Mouse (Mus musculus) embryonic facial prominence, embryonic 13.5 days (tissue): ENCODE data around the gene Pkn2. TPM values are rescaled to one million over a fixed set of nuclear protein-coding genes. Genes with fewer than 3 reads are reported as not detected.
A peak's percentile ranks its signal among the peaks of the same experiment; 100 is the strongest.

Experiments used
- ATAC-seq: fragments of 200-750 bp; cut with Nextera tagmentation; 2 replicates; pipeline ENCODE4 v1.8.0; 2017; ENCODE audit warnings: low read depth; ENCODE audit not compliant: insufficient number of reproducible peaks, insufficient read depth, low FRiP score, low TSS enrichment
- H3K27ac ChIP-seq: fragments of 300-500 bp; sonication (generic); 2 replicates; pipeline ENCODE4 v1.5.1; 2015; ENCODE audit warnings: moderate library complexity, mild to moderate bottlenecking, inconsistent platforms
- H3K27me3 ChIP-seq: fragments of 300-500 bp; sonication (generic); 2 replicates; pipeline ENCODE4 v1.6.1; 2015; ENCODE audit warnings: mild to moderate bottlenecking, inconsistent platforms
- H3K36me3 ChIP-seq: fragments of 300-500 bp; sonication (generic); 2 replicates; pipeline ENCODE4 v1.6.1; 2015; ENCODE audit warnings: mild to moderate bottlenecking, inconsistent platforms
- H3K4me1 ChIP-seq: fragments of 300-500 bp; sonication (generic); 2 replicates; pipeline ENCODE4 v1.6.1; 2015; ENCODE audit warnings: inconsistent platforms
- H3K4me2 ChIP-seq: fragments of 300-500 bp; sonication (generic); 2 replicates; pipeline ENCODE4 v1.6.1; 2015; ENCODE audit warnings: moderate library complexity, mild to moderate bottlenecking, inconsistent platforms
- H3K4me3 ChIP-seq: fragments of 300-500 bp; sonication (generic); 2 replicates; pipeline ENCODE4 v1.5.1; 2015; ENCODE audit warnings: mild to moderate bottlenecking, inconsistent platforms
- H3K9ac ChIP-seq: fragments of 300-500 bp; sonication (generic); 2 replicates; pipeline ENCODE4 v1.6.1; 2015; ENCODE audit warnings: mild to moderate bottlenecking, inconsistent platforms
- H3K9me3 ChIP-seq: fragments of 300-500 bp; sonication (generic); 2 replicates; pipeline ENCODE4 v1.6.1; 2016; ENCODE audit warnings: inconsistent platforms
- WGBS: fragments of 180-500 bp; shearing (Covaris S2); methylation state at CpG from one replicate; pipeline ENCODE4 v1.1.7; 2015; ENCODE audit warnings: mixed read lengths; 5-methylcytosine and 5-hydroxymethylcytosine counted together
- polyA plus RNA-seq: library from polyadenylated mRNA; unstranded; fragments of >200 nt; fragmentation: Nextera tagmentation; extraction: Ambion mirVana; gene quantifications from 2 replicates; pipeline ENCODE4 v1.2.1, GENCODE M21; 2015

Pkn2 gene
- polyA plus RNA-seq, 1 experiment from 2014 or later: 50.6 TPM

DNA sequence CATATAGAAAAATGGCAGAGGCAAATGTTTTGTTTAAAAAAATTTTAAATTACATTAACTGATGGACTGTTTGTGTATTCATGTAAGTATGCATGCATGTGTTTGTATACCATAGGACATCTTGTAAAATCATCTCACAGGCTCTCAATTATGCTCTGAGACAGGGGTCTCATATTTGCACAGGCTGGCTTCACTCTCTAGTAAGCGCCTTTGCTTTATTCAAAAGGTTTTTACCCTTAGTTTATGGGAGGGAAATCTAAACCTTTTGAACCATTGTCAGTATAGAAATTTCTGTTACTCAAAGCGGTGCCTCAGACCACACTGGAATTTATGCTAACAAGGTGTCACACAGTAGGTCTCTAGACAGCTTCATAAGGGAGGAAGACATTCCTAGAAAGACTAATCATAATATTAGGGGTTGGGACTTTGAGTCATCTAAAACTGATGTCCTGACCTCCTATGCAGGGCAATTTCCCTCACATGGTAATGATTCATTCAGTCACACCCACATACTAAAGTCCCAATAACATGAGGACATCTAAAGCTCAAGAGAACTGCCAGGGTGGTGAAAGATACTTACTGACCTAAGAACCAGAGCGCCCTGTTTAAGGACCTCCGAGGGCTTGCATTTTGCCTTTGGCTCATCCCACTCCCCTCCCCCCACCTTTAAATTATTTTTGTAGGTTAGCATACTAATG, 55.2 kb downstream of the Pkn2 start:
- Histone ChIP-seq H3K4me1 (0 out of 2 replicates have a peak, but pooled peaks cover 3% of the 10 kb centered on the region), H3K4me2 (no peak overlapping the region), H3K9ac (no peak overlapping the region), H3K4me3 (no peak overlapping the region), H3K36me3 (peaks cover 34% of the 10 kb centered on the region), H3K27me3 (no peaks in the 10 kb centered on the region), H3K9me3 (no peaks in the 10 kb centered on the region), H3K27ac (no peak overlapping the region)
- WGBS: 89% methylated on average over 4 of the region's 4 CpGs
- no peak for ATAC-seq

DNA sequence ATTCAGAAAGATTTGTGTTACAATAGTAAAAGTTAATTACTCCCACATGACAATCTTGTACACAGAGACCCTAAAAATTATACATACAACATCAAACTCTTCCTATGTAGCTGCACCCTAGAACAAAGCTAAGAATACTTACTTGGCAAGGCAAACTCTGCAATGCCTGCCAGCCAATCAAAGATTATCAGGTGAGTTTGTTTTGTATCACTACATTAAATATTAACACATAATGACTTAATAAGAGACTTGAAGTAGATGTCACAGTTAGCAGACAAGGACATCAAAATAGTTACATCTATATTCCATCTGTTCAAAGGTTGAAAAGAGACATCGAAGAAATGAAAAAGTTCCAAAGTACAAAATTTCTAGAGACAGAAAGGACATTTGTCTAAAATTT, 58.2 kb downstream of the Pkn2 start:
- WGBS: 93% methylated on average over 1 of the region's 1 CpGs
- ATAC-seq: no peak

DNA sequence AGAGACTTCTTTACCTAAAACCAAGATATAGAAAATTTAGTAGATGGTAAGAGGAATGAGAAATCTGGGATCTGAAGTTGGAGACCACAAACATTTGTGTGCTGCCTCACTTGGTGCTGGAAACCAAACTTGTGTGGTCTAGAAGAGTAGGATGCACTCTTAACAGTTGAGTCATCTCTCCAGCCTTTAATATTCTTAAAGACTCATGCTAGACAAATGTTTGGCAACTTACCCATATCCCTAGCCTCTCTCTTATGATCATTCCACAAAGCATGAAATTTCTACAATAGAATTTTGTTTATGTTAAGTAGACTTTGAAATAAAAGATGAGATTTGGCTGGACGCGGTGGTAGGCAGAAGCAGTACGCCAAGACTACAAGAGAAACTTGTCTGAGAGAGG, 64.3 kb downstream of the Pkn2 start:
- no peaks in the 10 kb centered on the region for H3K4me1 ChIP-seq
- WGBS: 89% methylated on average over 3 of the region's 3 CpGs
- no peak overlapping the region for H3K27ac ChIP-seq
- H3K27me3 ChIP-seq: no peaks in the 10 kb centered on the region
- H3K9me3 ChIP-seq: no peaks in the 10 kb centered on the region
- ATAC-seq: no peak
- no peak overlapping the region for H3K4me2 ChIP-seq
- no peak overlapping the region for H3K9ac ChIP-seq
- peaks cover 28% of the 10 kb centered on the region for H3K36me3 ChIP-seq
- no peak overlapping the region for H3K4me3 ChIP-seq

More for the DNA sequence above, 58.2 kb downstream of the Pkn2 start:
- Histone ChIP-seq H3K36me3 (peaks cover 36% of the 10 kb centered on the region), H3K27me3 (no peaks in the 10 kb centered on the region), H3K27ac (no peak overlapping the region), H3K4me2 (no peak overlapping the region), H3K9ac (no peak overlapping the region), H3K4me1 (0 out of 2 replicates have a peak, but pooled peaks cover 3% of the 10 kb centered on the region), H3K4me3 (no peak overlapping the region), H3K9me3 (no peaks in the 10 kb centered on the region)

DNA sequence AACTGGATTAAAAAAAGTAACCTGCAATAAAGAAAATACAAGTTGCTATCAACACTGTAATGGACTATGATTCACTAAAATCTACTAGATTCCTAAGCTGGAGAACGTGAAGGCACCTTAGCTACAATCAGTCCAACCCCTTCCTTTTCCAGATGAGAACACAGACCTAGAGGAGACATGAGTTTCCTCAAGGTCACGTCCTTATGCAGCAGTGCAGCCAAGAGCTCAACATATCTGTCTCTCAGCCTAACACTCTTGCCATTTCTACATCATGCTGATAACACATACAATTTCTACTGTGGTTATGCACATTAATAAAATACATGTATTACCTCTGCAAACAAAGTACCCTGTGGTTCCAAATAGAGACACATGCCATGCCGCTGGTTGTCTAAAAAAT, 70.2 kb downstream of the Pkn2 start:
- H3K4me1 ChIP-seq: no peaks in the 10 kb centered on the region
- no peaks in the 10 kb centered on the region for H3K27me3 ChIP-seq
- no peak overlapping the region for H3K9ac ChIP-seq
- H3K4me2 ChIP-seq: no peak overlapping the region
- peaks cover 31% of the 10 kb centered on the region for H3K36me3 ChIP-seq
- no peak overlapping the region for H3K4me3 ChIP-seq
- no peaks in the 10 kb centered on the region for H3K9me3 ChIP-seq
- no peak for ATAC-seq
- 92% methylated on average over 3 of the region's 3 CpGs for WGBS
- no peak overlapping the region for H3K27ac ChIP-seq

- Histone ChIP-seq H3K9ac (no peak overlapping the region), H3K4me3 (no peak overlapping the region), H3K27ac (no peak overlapping the region), H3K4me1 (no peaks in the 10 kb centered on the region), H3K4me2 (no peak overlapping the region), H3K9me3 (no peaks in the 10 kb centered on the region), H3K27me3 (no peaks in the 10 kb centered on the region), H3K36me3 (peaks cover 65% of the 10 kb centered on the region)
- WGBS: 89% methylated on average over 3 of the region's 3 CpGs
- ATAC-seq: 0 out of 2 replicates have a peak, but pooled peaks have one; percentile 10
Observed at GRCm38 (mm10) chr3:142795587-142795986, 86.2 kb downstream of the Pkn2 start.

GRCm38 (mm10) chr3:142786423-142787072, 95.3 kb downstream of the Pkn2 start:
- no peak for ATAC-seq
- Histone ChIP-seq H3K4me1 (no peaks in the 10 kb centered on the region), H3K4me2 (no peak overlapping the region), H3K9me3 (no peaks in the 10 kb centered on the region), H3K9ac (no peak overlapping the region), H3K27me3 (no peaks in the 10 kb centered on the region), H3K4me3 (no peak overlapping the region), H3K27ac (no peak overlapping the region), H3K36me3 (peaks cover 57% of the 10 kb centered on the region)
- WGBS: 21% methylated on average over 2 of the region's 2 CpGs

- no peaks in the 10 kb centered on the region for H3K27me3 ChIP-seq
- whole genome bisulfite sequencing: 80% methylated on average over 3 of the region's 3 CpGs
- ATAC-seq: no peak
- H3K9ac ChIP-seq: no peak overlapping the region
- H3K4me2 ChIP-seq: no peak overlapping the region
- H3K4me3 ChIP-seq: no peak overlapping the region
- no peak overlapping the region for H3K27ac ChIP-seq
- peaks cover 70% of the 10 kb centered on the region for H3K36me3 ChIP-seq
- H3K4me1 ChIP-seq: no peaks in the 10 kb centered on the region
- no peaks in the 10 kb centered on the region for H3K9me3 ChIP-seq
Observed at GRCm38 (mm10) chr3:142777227-142777626, 104.6 kb downstream of the Pkn2 start.

- H3K4me1 ChIP-seq: no peaks in the 10 kb centered on the region
- peaks cover 45% of the 10 kb centered on the region for H3K36me3 ChIP-seq
- no peak overlapping the region for H3K4me3 ChIP-seq
- no peak for ATAC-seq
- H3K9ac ChIP-seq: no peak overlapping the region
- H3K9me3 ChIP-seq: no peaks in the 10 kb centered on the region
- H3K4me2 ChIP-seq: no peak overlapping the region
- WGBS: 80% methylated on average over 4 of the region's 4 CpGs
- H3K27ac ChIP-seq: no peak overlapping the region
- no peaks in the 10 kb centered on the region for H3K27me3 ChIP-seq
Observed at GRCm38 (mm10) chr3:142773538-142774191, 108.1 kb downstream of the Pkn2 start.

DNA sequence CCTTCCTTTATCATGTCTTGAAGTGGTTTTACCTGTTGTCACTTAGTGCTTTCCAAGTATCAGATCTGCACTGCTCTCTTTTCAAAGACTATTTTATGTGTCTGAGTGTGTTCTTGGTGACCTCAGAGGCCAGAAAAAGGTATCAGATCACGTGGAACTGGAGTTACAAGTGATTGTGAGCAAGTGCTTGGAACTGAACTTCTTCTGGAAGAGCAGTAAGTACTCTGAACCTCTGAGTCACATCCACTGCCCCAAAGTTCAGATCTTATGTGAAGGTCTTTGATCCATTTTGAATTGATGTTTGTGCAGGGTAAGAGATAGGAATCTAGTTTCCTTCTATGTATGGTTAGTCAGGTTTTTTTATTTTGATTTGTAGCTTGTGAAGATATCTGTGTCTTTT, 111.3 kb downstream of the Pkn2 start:
- H3K27ac ChIP-seq: no peak overlapping the region
- no peaks in the 10 kb centered on the region for H3K27me3 ChIP-seq
- peaks cover 14% of the 10 kb centered on the region for H3K4me1 ChIP-seq
- 56% methylated on average over 1 of the region's 1 CpGs for WGBS
- no peak overlapping the region for H3K4me3 ChIP-seq
- no peaks in the 10 kb centered on the region for H3K9me3 ChIP-seq
- ATAC-seq: no peak
- H3K36me3 ChIP-seq: peaks cover 28% of the 10 kb centered on the region
- H3K4me2 ChIP-seq: no peak overlapping the region
- H3K9ac ChIP-seq: no peak overlapping the region

DNA sequence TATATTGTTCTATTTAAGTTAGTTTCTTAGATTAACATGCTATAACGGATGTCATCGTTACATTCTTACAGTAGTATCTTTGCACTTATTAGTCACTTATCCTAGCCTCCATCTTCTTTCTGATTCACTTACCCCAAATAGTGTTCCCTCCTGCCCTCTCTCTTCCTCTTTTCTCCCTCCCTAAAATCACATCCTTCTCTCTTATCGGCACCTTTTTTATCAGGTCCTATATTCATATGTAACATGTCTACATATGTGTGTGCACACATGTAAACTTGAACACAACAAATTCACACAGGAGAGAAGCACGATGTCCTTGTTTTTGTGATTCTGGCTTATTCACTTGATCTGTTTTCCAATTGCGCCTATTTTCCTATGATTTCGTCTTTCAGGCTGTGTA, 113.3 kb downstream of the Pkn2 start:
- H3K27me3 ChIP-seq: no peaks in the 10 kb centered on the region
- H3K9me3 ChIP-seq: no peaks in the 10 kb centered on the region
- H3K27ac ChIP-seq: no peak overlapping the region
- no peak overlapping the region for H3K9ac ChIP-seq
- WGBS: 94% methylated on average over 6 of the region's 6 CpGs
- no peak for ATAC-seq
- peaks cover 14% of the 10 kb centered on the region for H3K4me1 ChIP-seq
- H3K4me2 ChIP-seq: no peak overlapping the region
- H3K36me3 ChIP-seq: peaks cover 21% of the 10 kb centered on the region
- H3K4me3 ChIP-seq: no peak overlapping the region

DNA sequence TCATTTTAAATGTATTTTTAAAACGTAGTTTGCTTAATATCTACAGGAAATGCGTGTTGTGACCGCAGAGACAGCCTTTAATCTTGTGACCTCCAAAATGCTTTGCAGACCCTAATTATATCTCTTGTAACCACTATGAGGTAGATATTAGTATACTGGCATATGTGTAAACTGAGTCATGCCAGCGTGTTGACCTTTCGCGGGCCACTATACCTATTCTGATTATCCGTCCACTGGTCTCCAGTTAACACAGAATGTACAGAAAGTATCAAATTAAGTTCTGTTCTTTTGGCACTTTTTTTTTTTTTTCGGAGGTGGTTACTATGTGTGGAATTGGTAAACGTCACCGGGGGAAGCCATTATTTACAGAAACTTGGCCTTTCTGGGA, 116.0 kb downstream of the Pkn2 start:
- Histone ChIP-seq H3K4me3 (peak overlapping the region; percentile 89), H3K9ac (peak overlapping the region; percentile 95), H3K4me1 (peaks cover 14% of the 10 kb centered on the region), H3K9me3 (no peaks in the 10 kb centered on the region), H3K36me3 (no peaks in the 10 kb centered on the region), H3K27me3 (no peaks in the 10 kb centered on the region), H3K27ac (peak overlapping the region; percentile 91; the same call in 1 of the 2 replicates), H3K4me2 (peak overlapping the region; percentile 84)
- WGBS: 18% methylated on average over 10 of the region's 10 CpGs
- ATAC-seq: no peak
